Mouse (Mus musculus): ENCODE results near the gene Gdpd4. TPM values are rescaled to one million over a fixed set of nuclear protein-coding genes. Genes with fewer than 3 reads are reported as not detected.

The Gdpd4 gene
- total and polyA plus RNA-seq, 3 experiments, result not detected

- Histone ChIP-seq H3K79me2 (replicated peaks; ENCODE audit: control insufficient read depth, extremely low read depth, insufficient read depth, poor library complexity, severe bottlenecking) (no peaks in the 10 kb centered on the region), H3K4me1 (ENCODE audit: control insufficient read depth in 1 of 2, insufficient read depth in 2 of 2) (no peaks in the 10 kb centered on the region), H3K27me3 (replicated peaks) (no peaks in the 10 kb centered on the region), H3K9me3 (replicated peaks; ENCODE audit: low read length) (no peaks in the 10 kb centered on the region), H3K36me3 (replicated peaks in 1 of 2; ENCODE audit: control insufficient read depth in 1 of 2, insufficient read depth in 1 of 2, low read length in 1 of 2) (no peaks in the 10 kb centered on the region), H3K4me2 (ENCODE audit: insufficient read depth, low read depth, poor library complexity, severe bottlenecking) (no peak overlapping the region), H3K9ac (ENCODE audit: insufficient read depth, low read depth) (no peak overlapping the region), H3K27ac (ENCODE audit: insufficient read depth, low read depth) (no peak overlapping the region), H3K4me3 (replicated peaks in 1 of 3; ENCODE audit: low read depth in 2 of 3, low read length in 2 of 3, poor library complexity in 1 of 3) (no peak overlapping the region)
- in situ Hi-C loops (cut with MboI; ENCODE audit: low pct_ligation_motif_present, low pct_unique_long_range_greater_than_20kb, low sequenced_read_pairs), result no loop called here
- dilution Hi-C loops (cut with MboI; ENCODE audit: extremely low pct_ligation_motif_present, extremely low pct_unique_long_range_greater_than_20kb, low sequenced_read_pairs), result no loop called here
- TF ChIP-seq NELFE (IDR thresholded peaks at IDR 0.05; ENCODE audit: low read depth, low read length), result no peak
- TF ChIP-seq RCOR1 (conservative IDR thresholded peaks at IDR 0.05; ENCODE audit: low read depth, low read length), result no peak
- TF ChIP-seq MAZ (IDR thresholded peaks at IDR 0.05; ENCODE audit: low read depth, low read length), result no peak
- no peak for TF ChIP-seq E2F4 (IDR thresholded peaks at IDR 0.05; ENCODE audit: insufficient replicate concordance, low read depth, low read length)
- no peak for TF ChIP-seq POLR2A (IDR thresholded peaks at IDR 0.05; ENCODE audit: low read depth, low read length)
- TF ChIP-seq USF2 (conservative IDR thresholded peaks at IDR 0.05; ENCODE audit: low read depth, low read length), result no peak
- TF ChIP-seq NRF1 (IDR thresholded peaks at IDR 0.05; ENCODE audit: low read depth, low read length), result no peak
- TF ChIP-seq SMC3 (IDR thresholded peaks at IDR 0.05; ENCODE audit: low read depth, low read length), result no peak
- DNase-seq (ENCODE audit: extremely low read depth), result no peak
Measured at GRCm38 (mm10) chr7:97926978-97927377, 7.2 kb downstream of the Gdpd4 start.

- no peaks in the 10 kb centered on the region for H3K27me3 ChIP-seq (replicated peaks)
- in situ Hi-C loops (cut with MboI; ENCODE audit: low pct_ligation_motif_present, low pct_unique_long_range_greater_than_20kb, low sequenced_read_pairs) (no loop called here), dilution Hi-C loops (cut with MboI; ENCODE audit: extremely low pct_ligation_motif_present, extremely low pct_unique_long_range_greater_than_20kb, low sequenced_read_pairs) (no loop called here)
- H3K79me2 ChIP-seq (replicated peaks; ENCODE audit: control insufficient read depth, extremely low read depth, insufficient read depth, poor library complexity, severe bottlenecking), result no peaks in the 10 kb centered on the region
- H3K36me3 ChIP-seq (replicated peaks in 1 of 2; ENCODE audit: control insufficient read depth in 1 of 2, insufficient read depth in 1 of 2, low read length in 1 of 2), result no peaks in the 10 kb centered on the region
- peaks cover 3 to 6% of the 10 kb centered on the region in 2 experiments; a peak in 3 of 4 replicates for H3K4me1 ChIP-seq (ENCODE audit: control insufficient read depth in 1 of 2, insufficient read depth in 2 of 2)
- no peak overlapping the region for H3K9ac ChIP-seq (ENCODE audit: insufficient read depth, low read depth)
- no peak overlapping the region for H3K27ac ChIP-seq (ENCODE audit: insufficient read depth, low read depth)
- H3K9me3 ChIP-seq (replicated peaks; ENCODE audit: low read length), result no peaks in the 10 kb centered on the region
- H3K4me2 ChIP-seq (ENCODE audit: insufficient read depth, low read depth, poor library complexity, severe bottlenecking), result no peak overlapping the region
- DNase-seq (ENCODE audit: extremely low read depth), result peak; percentile 38
- H3K4me3 ChIP-seq (replicated peaks in 1 of 3; ENCODE audit: low read depth in 2 of 3, low read length in 2 of 3, poor library complexity in 1 of 3), result no peak overlapping the region
- no peak for TF ChIP-seq KAT2A (IDR thresholded peaks at IDR 0.05; ENCODE audit: insufficient replicate concordance, low read length)
- TF ChIP-seq MAFK (IDR thresholded peaks at IDR 0.05; ENCODE audit: insufficient replicate concordance, low read length), result no peak
- no peak for TF ChIP-seq JUN (IDR thresholded peaks at IDR 0.05; ENCODE audit: insufficient read depth, low read depth, low read length)
- TF ChIP-seq BHLHE40 (IDR thresholded peaks at IDR 0.05; ENCODE audit: low read depth, low read length), result no peak
- peak; percentile 51 for TF ChIP-seq EP300 (IDR thresholded peaks at IDR 0.05; ENCODE audit: low read length)
- no peak for TF ChIP-seq MXI1 (IDR thresholded peaks at IDR 0.05; ENCODE audit: low read depth, low read length)
- no peak for TF ChIP-seq MYC (IDR thresholded peaks at IDR 0.05; ENCODE audit: low read depth, low read length)
- no peak for TF ChIP-seq MEF2A (IDR thresholded peaks at IDR 0.05; ENCODE audit: borderline replicate concordance, low read depth, low read length)
- no peak for TF ChIP-seq CHD2 (IDR thresholded peaks at IDR 0.05; ENCODE audit: low read length)
- no peak for TF ChIP-seq ZC3H11A (IDR thresholded peaks at IDR 0.05; ENCODE audit: low read depth, low read length)
- TF ChIP-seq MAZ (IDR thresholded peaks at IDR 0.05; ENCODE audit: low read depth, low read length), result no peak
- no peak for TF ChIP-seq UBTF (IDR thresholded peaks at IDR 0.05; ENCODE audit: low read depth, low read length)
- no peak for TF ChIP-seq MAX (IDR thresholded peaks at IDR 0.05; ENCODE audit: low read length)
- TF ChIP-seq ELF1 (IDR thresholded peaks at IDR 0.05; ENCODE audit: low read depth, low read length), result no peak
- no peak for TF ChIP-seq USF2 (conservative IDR thresholded peaks at IDR 0.05; ENCODE audit: low read depth, low read length)
- no peak for TF ChIP-seq RAD21 (IDR thresholded peaks at IDR 0.05; ENCODE audit: low read depth, low read length)
- no peak for TF ChIP-seq CTCF (conservative IDR thresholded peaks at IDR 0.05 in 1 of 2, IDR thresholded peaks at IDR 0.05 in 1 of 2; ENCODE audit: low read depth in 2 of 2, low read length in 2 of 2)
- TF ChIP-seq TBP (conservative IDR thresholded peaks at IDR 0.05; ENCODE audit: low read depth, low read length), result no peak
- TF ChIP-seq ZMIZ1 (IDR thresholded peaks at IDR 0.05; ENCODE audit: low read depth, low read length), result no peak
- no peak for TF ChIP-seq ETS1 (conservative IDR thresholded peaks at IDR 0.05; ENCODE audit: low read depth, low read length)
- no peak for TF ChIP-seq E2F4 (IDR thresholded peaks at IDR 0.05; ENCODE audit: insufficient replicate concordance, low read depth, low read length)
- TF ChIP-seq NELFE (IDR thresholded peaks at IDR 0.05; ENCODE audit: low read depth, low read length), result no peak
- peak; percentile 60; the same call in 1 of the 2 replicates for TF ChIP-seq JUND (conservative IDR thresholded peaks at IDR 0.05; ENCODE audit: low read depth, low read length)
- no peak for TF ChIP-seq ZKSCAN1 (IDR thresholded peaks at IDR 0.05; ENCODE audit: borderline replicate concordance, low read depth, low read length)
- TF ChIP-seq CHD1 (IDR thresholded peaks at IDR 0.05; ENCODE audit: low read depth, low read length), result no peak
- no peak for TF ChIP-seq SMC3 (IDR thresholded peaks at IDR 0.05; ENCODE audit: low read depth, low read length)
- peak; percentile 38; the same call in 1 of the 2 replicates for TF ChIP-seq IRF4 (IDR thresholded peaks at IDR 0.05; ENCODE audit: low read depth, low read length)
- TF ChIP-seq USF1 (IDR thresholded peaks at IDR 0.05; ENCODE audit: low read depth, low read length), result no peak
- TF ChIP-seq ZNF384 (IDR thresholded peaks at IDR 0.05; ENCODE audit: low read depth, low read length), result peak; percentile 55
- TF ChIP-seq TCF12 (IDR thresholded peaks at IDR 0.05; ENCODE audit: low read depth, low read length), result no peak
Measured at GRCm38 (mm10) chr7:97944485-97944884, 24.7 kb downstream of the Gdpd4 start.

All from CH12.LX (cell line).